Mouse (Mus musculus) stomach, embryonic 14.5 days (tissue): ENCODE results near the gene Slpi. TPM values are rescaled to one million over a fixed set of nuclear protein-coding genes. Genes with fewer than 3 reads are reported as not detected.

Experiments
- ATAC-seq: fragments of 200-750 bp; cut with Nextera tagmentation; 2 replicates; pipeline ENCODE4 v1.8.0; 2017; ENCODE audit warnings: low read depth, moderate TSS enrichment; ENCODE audit not compliant: insufficient number of reproducible peaks, insufficient read depth, low FRiP score
- H3K27ac ChIP-seq: fragments of 300-500 bp; sonication (generic); 2 replicates; pipeline ENCODE4 v1.5.1; 2014; ENCODE audit warnings: mild to moderate bottlenecking, low read length, moderate library complexity, mixed read lengths
- H3K27me3 ChIP-seq: fragments of 300-500 bp; sonication (generic); 2 replicates; pipeline ENCODE4 v1.6.1; 2014; ENCODE audit warnings: low read length, control low read depth, mixed read lengths; ENCODE audit not compliant: control insufficient read depth, insufficient read depth
- H3K36me3 ChIP-seq: fragments of 300-500 bp; sonication (generic); 2 replicates; pipeline ENCODE4 v1.6.1; 2014; ENCODE audit warnings: mild to moderate bottlenecking, control low read depth, low read length, moderate library complexity, mixed read lengths; ENCODE audit not compliant: control insufficient read depth, insufficient read depth
- H3K4me1 ChIP-seq: fragments of 300-500 bp; sonication (generic); 2 replicates; pipeline ENCODE4 v1.6.1; 2014; ENCODE audit warnings: low read length, control low read depth, mixed read lengths; ENCODE audit not compliant: control insufficient read depth, insufficient read depth
- H3K4me2 ChIP-seq: fragments of 300-500 bp; sonication (generic); replicated peaks from 2 replicates; pipeline ENCODE4 v1.6.1; 2014; ENCODE audit warnings: low read depth, low read length, control low read depth
- H3K4me3 ChIP-seq: fragments of 300-500 bp; sonication (generic); 2 replicates; pipeline ENCODE4 v1.5.1; 2014; ENCODE audit warnings: low read depth, low read length, control low read depth
- H3K9ac ChIP-seq: fragments of 300-500 bp; sonication (generic); replicated peaks from 2 replicates; pipeline ENCODE4 v1.6.1; 2014; ENCODE audit warnings: low read depth, mild to moderate bottlenecking, control low read depth, low read length, moderate library complexity, mixed read lengths
- H3K9me3 ChIP-seq: fragments of 300-500 bp; sonication (generic); 2 replicates; pipeline ENCODE4 v1.6.1; 2016; ENCODE audit warnings: low read depth, low read length, control low read depth; ENCODE audit not compliant: control insufficient read depth
- WGBS: fragments of 180-500 bp; shearing (Covaris S2); extraction: QIAGEN DNeasy Blood & Tissue Kit; methylation state at CpG from one replicate; pipeline ENCODE4 v1.1.7; 2014; 5-methylcytosine and 5-hydroxymethylcytosine counted together
- polyA plus RNA-seq: library from polyadenylated mRNA; unstranded; fragments of >200 nt; fragmentation: Nextera tagmentation; extraction: Ambion mirVana; gene quantifications from 2 replicates; pipeline ENCODE4 v1.2.1, GENCODE M21; 2014

Slpi gene
- 0.58 and 1.8 TPM in 2 replicates for polyA plus RNA-seq

DNA sequence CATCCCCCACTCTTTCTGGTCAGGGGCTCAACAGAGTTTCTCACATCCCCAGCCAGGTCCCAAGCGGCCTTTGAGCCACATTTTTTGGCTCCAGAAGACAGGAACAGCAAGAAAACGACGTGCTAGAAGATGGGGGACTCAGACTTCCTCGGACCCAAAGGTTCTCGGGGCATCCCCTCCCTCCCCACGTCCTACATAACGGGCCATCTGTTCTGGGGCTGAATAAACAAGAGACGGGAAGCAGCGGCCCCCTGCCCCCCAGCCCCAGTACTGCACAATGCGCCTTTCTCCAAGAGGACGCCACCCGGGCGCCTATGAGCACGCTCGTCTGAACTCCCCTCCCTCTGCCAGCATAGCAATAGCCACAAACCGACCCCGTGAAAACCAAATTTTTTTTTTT is at the start of gene Slpi:
Gene Slpi (minus strand): TSS at position 76 of the 400 bp plus-strand sequence.
- 0 out of 2 replicates have a peak within 1 kb of the TSS, but pooled peaks have one; percentile 15 for H3K9ac ChIP-seq
- no peaks in the 10 kb centered on the region for H3K36me3 ChIP-seq
- WGBS, result 1% methylated on average over 17 of the region's 17 CpGs
- H3K27me3 ChIP-seq, result no peaks in the 10 kb centered on the region
- peak within 1 kb of the TSS; percentile 66 for H3K4me2 ChIP-seq
- peak; percentile 51; the same call in 1 of the 2 replicates for ATAC-seq
- peak within 1 kb of the TSS; percentile 39 for H3K4me3 ChIP-seq
- peaks cover 14% of the 10 kb centered on the region; the same call in 1 of the 2 replicates for H3K4me1 ChIP-seq
- H3K27ac ChIP-seq, result no peak within 1 kb of the TSS
- no peaks in the 10 kb centered on the region for H3K9me3 ChIP-seq

DNA sequence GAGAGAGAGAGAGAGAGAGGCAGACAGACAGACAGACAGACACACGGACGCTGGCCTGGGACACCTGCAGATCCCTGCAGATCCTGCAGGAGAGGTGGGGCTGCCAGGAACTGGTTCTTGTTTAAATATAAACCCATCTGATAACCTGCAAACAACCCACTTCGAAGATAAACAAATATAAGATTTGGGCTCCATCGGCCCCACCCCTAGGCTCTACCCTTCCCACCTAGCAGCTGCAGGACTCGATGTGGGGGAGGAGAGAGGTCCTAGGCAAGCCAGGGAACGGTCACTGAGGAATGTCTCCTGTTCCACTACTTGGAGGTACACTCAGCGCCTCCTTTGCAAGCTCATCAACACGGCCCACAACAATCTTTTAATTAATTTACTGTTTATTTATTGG is 49.4 kb upstream of the Slpi start:
- no peaks in the 10 kb centered on the region for H3K36me3 ChIP-seq
- no peak overlapping the region for H3K9ac ChIP-seq
- H3K4me1 ChIP-seq, result peaks cover 63% of the 10 kb centered on the region
- WGBS, result 32% methylated on average over 8 of the region's 8 CpGs
- H3K4me3 ChIP-seq, result no peak overlapping the region
- H3K27ac ChIP-seq, result peak overlapping the region; percentile 86; the same call in 1 of the 2 replicates
- H3K4me2 ChIP-seq, result peak overlapping the region; percentile 13
- H3K27me3 ChIP-seq, result no peaks in the 10 kb centered on the region
- peak; percentile 51 for ATAC-seq
- no peaks in the 10 kb centered on the region for H3K9me3 ChIP-seq

DNA sequence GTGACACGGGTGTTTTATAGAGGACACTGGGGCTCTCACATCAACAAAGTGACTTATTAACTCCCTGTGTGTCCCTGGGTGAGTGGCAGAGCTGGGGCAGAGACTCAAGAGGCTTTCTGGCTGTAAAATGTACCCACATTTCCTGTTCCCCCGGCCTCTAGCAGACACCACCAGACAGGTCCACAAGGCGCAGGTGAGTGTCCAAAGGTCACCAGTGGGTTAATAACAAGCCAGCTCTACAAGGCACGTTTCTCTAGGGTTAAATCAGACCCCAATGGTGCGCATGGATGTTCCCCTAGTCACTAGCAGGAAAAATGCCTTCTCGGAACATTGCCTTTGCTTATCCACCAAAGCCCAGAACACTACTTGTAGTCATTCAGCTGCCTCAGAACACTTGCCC is 48.8 kb upstream of the Slpi start:
- Histone ChIP-seq H3K4me3 (no peak overlapping the region), H3K9me3 (no peaks in the 10 kb centered on the region), H3K4me2 (peak overlapping the region; percentile 26), H3K27me3 (no peaks in the 10 kb centered on the region), H3K27ac (peak overlapping the region; percentile 86), H3K36me3 (no peaks in the 10 kb centered on the region), H3K4me1 (peaks cover 69% of the 10 kb centered on the region), H3K9ac (0 out of 2 replicates have a peak overlapping the region, but pooled peaks have one; percentile 6)
- ATAC-seq, result no peak
- 40% methylated on average over 6 of the region's 6 CpGs for WGBS

DNA sequence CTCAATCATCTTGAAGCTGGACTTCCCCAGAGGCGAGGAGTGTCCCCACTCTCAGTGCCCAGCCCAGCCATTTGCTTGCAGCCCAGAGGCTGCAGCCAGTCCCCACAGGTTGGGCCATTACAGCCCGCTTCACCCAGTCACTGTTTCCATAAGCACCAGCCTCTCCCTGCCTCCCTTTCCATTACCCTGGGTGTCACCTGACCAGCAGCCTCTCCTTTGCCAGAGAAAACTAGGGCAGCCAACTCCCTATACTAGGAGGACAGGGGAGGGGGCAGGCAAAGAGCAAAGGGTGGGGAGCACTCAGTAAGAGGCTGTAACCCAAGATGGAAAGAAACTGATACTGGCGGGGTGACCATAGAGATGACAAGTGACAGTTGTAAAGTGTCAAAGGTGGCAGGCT is 48.1 kb upstream of the Slpi start:
- WGBS, result 41% methylated on average over 3 of the region's 3 CpGs
- peak; percentile 34; the same call in 1 of the 2 replicates for ATAC-seq

DNA sequence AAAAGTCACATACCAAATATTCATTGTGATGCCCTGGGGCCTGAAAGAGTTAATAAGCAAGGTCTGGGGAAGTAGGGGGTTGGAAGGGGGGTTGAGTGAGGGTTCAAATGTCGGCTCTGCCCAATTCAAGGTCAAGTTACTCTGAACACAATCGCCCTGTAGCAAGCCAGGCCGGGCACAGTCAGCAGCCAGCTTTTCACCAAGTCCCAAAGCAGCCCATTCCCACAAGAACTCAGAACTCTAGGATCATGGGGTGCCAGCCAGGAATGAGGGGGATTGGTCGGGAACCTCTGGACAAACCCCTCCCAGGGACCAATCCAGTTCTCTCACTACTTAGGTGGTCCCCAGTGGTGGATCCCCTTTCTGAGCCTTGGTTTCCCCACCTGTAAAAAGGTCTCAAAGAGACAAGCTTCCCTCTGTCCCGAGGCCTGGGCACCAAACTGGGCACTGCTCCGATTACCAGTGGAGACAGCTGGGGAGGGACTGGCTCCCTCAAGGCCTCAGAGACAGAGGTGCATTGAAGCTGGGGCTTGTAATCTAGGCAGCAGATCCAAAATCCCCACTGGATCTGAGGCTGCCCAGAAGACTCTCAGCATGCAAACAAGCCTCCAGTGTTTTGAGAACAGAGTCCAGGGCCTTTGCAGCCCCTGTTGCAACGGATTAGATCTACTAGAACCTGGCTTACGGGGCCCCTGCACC is 47.5 kb upstream of the Slpi start:
- H3K27ac ChIP-seq, result peak overlapping the region; percentile 82
- no peaks in the 10 kb centered on the region for H3K36me3 ChIP-seq
- ATAC-seq, result no peak
- 0 out of 2 replicates have a peak overlapping the region, but pooled peaks have one; percentile 10 for H3K9ac ChIP-seq
- no peaks in the 10 kb centered on the region for H3K9me3 ChIP-seq
- H3K4me2 ChIP-seq, result peak overlapping the region; percentile 26
- H3K4me3 ChIP-seq, result no peak overlapping the region
- 25% methylated on average over 8 of the region's 8 CpGs for WGBS
- no peaks in the 10 kb centered on the region for H3K27me3 ChIP-seq
- peaks cover 77% of the 10 kb centered on the region for H3K4me1 ChIP-seq

More for the DNA sequence above, 48.1 kb upstream of the Slpi start:
- H3K9me3 ChIP-seq, result no peaks in the 10 kb centered on the region
- peak overlapping the region; percentile 26 for H3K4me2 ChIP-seq
- H3K27me3 ChIP-seq, result no peaks in the 10 kb centered on the region
- H3K27ac ChIP-seq, result peak overlapping the region; percentile 82; the same call in 1 of the 2 replicates
- H3K4me3 ChIP-seq, result no peak overlapping the region
- 0 out of 2 replicates have a peak overlapping the region, but pooled peaks have one; percentile 10 for H3K9ac ChIP-seq
- peaks cover 76% of the 10 kb centered on the region for H3K4me1 ChIP-seq
- H3K36me3 ChIP-seq, result no peaks in the 10 kb centered on the region

DNA sequence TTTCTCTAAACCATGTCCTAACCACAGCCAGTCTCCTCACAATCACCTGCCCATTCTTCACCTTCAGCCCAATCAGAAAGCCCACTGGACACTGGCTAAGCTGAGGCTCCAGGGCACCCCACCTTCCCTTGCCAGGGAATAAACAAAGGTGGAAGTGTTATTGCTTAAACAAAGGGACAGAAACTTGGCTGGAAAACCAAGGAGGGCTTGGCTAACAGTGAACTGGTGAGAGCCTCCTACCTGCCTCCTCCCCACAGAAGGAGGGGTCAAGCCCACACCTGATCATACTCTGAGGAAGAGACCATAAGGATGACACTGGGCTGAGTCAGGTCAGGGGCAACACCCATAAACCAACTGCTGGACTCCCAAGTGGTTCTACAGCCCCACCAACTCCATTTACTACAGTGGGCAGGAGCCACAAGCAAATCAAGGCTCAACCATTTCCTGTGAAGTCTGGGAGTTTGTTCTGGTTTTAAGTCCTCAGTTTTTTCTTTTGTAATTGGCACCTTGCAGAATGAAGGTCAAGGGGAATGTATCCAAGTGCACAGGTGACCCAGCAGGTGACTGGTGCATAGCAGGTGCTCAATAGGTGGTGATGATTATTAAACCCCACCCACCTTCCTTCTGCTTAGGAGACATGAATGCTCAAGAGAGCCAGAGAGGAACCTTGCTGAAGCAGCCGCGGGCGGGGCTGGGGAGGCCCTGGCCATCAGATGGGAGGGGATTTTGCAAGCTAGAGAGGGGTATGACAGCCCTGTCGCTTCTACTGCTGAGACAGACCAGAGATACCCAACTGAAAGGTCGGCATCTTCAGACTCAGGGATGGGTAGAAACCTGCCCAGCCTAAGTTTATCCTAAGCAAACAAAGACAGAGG is 46.6 kb upstream of the Slpi start:
- ATAC-seq, result no peak
- no peak overlapping the region for H3K9ac ChIP-seq
- peaks cover 85% of the 10 kb centered on the region for H3K4me1 ChIP-seq
- H3K9me3 ChIP-seq, result no peaks in the 10 kb centered on the region
- H3K27me3 ChIP-seq, result no peaks in the 10 kb centered on the region
- WGBS, result 35% methylated on average over 5 of the region's 5 CpGs
- no peak overlapping the region for H3K4me3 ChIP-seq
- no peaks in the 10 kb centered on the region for H3K36me3 ChIP-seq
- peak overlapping the region; percentile 82; the same call in 1 of the 2 replicates for H3K27ac ChIP-seq
- H3K4me2 ChIP-seq, result no peak overlapping the region

DNA sequence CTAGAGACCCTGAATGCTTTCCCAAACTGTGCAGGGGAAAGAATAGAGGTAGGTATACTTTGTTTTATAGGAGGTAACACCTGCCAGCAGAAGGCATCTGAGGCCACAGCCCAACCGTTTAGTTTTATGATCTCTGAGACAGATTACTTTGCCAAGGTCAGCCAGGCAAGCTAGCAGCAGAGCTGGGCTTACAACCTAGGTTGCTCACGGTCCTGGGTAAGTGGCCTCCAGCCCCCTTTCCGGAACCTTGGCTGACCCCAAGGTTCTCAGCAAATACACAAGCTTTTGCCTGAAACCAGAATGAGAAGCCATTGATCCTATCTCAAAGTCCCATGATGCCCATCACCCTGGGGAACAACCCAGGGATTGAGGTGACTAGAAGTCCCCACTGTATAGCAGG is 45.8 kb upstream of the Slpi start:
- ATAC-seq, result no peak
- no peak overlapping the region for H3K9ac ChIP-seq
- peak overlapping the region; percentile 41; the same call in 1 of the 2 replicates for H3K27ac ChIP-seq
- no peak overlapping the region for H3K4me3 ChIP-seq
- 0 out of 2 replicates have a peak, but pooled peaks cover under 1% of the 10 kb centered on the region for H3K36me3 ChIP-seq
- H3K4me1 ChIP-seq, result peaks cover 82% of the 10 kb centered on the region
- no peaks in the 10 kb centered on the region for H3K27me3 ChIP-seq
- H3K9me3 ChIP-seq, result no peaks in the 10 kb centered on the region
- WGBS, result 47% methylated on average over 3 of the region's 3 CpGs
- no peak overlapping the region for H3K4me2 ChIP-seq

DNA sequence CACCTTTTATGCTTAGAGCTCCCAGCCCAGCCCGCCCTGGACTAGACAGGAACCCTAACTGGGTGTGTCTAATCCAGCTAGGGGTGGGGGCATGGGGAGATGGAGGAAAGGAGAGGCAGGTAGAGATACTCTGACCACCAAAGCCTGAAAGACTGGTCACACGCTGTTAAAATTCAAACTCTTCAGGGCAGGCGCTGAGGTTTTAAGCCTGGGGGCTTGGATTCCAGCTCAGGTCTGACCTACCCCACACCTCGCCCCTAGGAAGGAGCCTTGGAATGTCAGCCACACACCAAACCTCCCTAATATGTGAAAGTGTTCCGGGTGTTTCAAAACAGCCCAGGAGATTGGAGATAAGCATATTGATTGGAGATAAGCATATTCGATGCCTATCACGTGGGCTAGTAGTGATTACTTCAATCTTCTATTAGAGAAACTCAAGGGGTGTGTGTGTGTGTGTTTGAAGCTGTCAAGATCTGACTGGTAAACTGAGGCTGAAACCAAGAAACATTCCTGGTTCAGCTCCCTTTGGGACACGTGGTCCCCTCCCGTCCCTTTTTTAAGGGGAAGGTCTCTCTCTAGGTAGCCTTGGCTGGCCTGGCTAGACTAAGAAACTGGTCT is 44.5 kb upstream of the Slpi start:
- 69% methylated on average over 9 of the region's 9 CpGs for WGBS
- H3K36me3 ChIP-seq, result 0 out of 2 replicates have a peak, but pooled peaks cover 4% of the 10 kb centered on the region
- no peak overlapping the region for H3K9ac ChIP-seq
- no peaks in the 10 kb centered on the region for H3K27me3 ChIP-seq
- H3K4me3 ChIP-seq, result no peak overlapping the region
- H3K4me2 ChIP-seq, result no peak overlapping the region
- peak overlapping the region; percentile 64; the same call in 1 of the 2 replicates for H3K27ac ChIP-seq
- no peak for ATAC-seq
- H3K9me3 ChIP-seq, result no peaks in the 10 kb centered on the region
- H3K4me1 ChIP-seq, result peaks cover 73% of the 10 kb centered on the region
